Mouse (Mus musculus) induced T-regulatory cell, adult 2 months (primary cell): ENCODE data around the gene Rufy1.

Source experiments
- DNase-seq: peaks from one replicate; pipeline ENCODE4 v3.0.0-alpha.2; 2012; ENCODE audit warnings: low read depth

The Rufy1 gene

GRCm38 (mm10) chr11:50352177-50352576, 78.7 kb downstream of the Rufy1 start:
- DNase-seq: no peak

GRCm38 (mm10) chr11:50346256-50347032, 84.5 kb downstream of the Rufy1 start:
- DNase-seq: no peak

GRCm38 (mm10) chr11:50345486-50345885, 85.4 kb downstream of the Rufy1 start:
- no peak for DNase-seq
